8 mouse cellular contexts compared by ENCODE assay signal in genomic region chr9:46329250-46329648, GRCm38 (mm10). TPM values are rescaled to one million over a fixed set of nuclear protein-coding genes. Genes with fewer than 3 reads are reported as not detected.
DNase-seq lines count a peak whose midpoint lies in the region; ATAC-seq and TF ChIP-seq lines count a peak whose summit lies in the region.

No protein-coding gene starts in this region.

- 0 out of 2 replicates have a peak, but pooled peaks have one; percentile 16 for TF ChIP-seq POLR2A in heart, adult 2 months (IDR thresholded peaks at IDR 0.05; ENCODE audit: insufficient read depth, low read depth, low read length)

- H3K9me3 ChIP-seq in hindbrain, embryonic 10.5 days = no peaks in the 10 kb centered on the region
- H3K9me3 ChIP-seq in liver, embryonic 14.5 days (ENCODE audit: control insufficient read depth, low read length) = no peaks in the 10 kb centered on the region

- no peaks in the 10 kb centered on the region for H3K36me3 ChIP-seq in heart, adult 2 months (ENCODE audit: control insufficient read depth, insufficient read depth, low read length)
- no peaks in the 10 kb centered on the region for H3K36me3 ChIP-seq in hindbrain, embryonic 10.5 days
- H3K36me3 ChIP-seq in liver, embryonic 14.5 days (replicated peaks; ENCODE audit: control insufficient read depth, insufficient read depth, low read depth) = no peaks in the 10 kb centered on the region

- peak overlapping the region; percentile 45 for H3K4me2 ChIP-seq in liver, embryonic 14.5 days (ENCODE audit: low read depth)

- TF ChIP-seq EP300 in heart, adult 2 months (IDR thresholded peaks at IDR 0.05; ENCODE audit: insufficient read depth, low read depth, low read length) = no peak
- TF ChIP-seq EP300 in liver, embryonic 14.5 days (IDR thresholded peaks at IDR 0.05; ENCODE audit: low read depth) = no peak

- H3K27ac ChIP-seq in heart, adult 2 months = peak overlapping the region; percentile 27
- peak overlapping the region; percentile 92 for H3K27ac ChIP-seq in hindbrain, embryonic 10.5 days
- no peak overlapping the region for H3K27ac ChIP-seq in liver, embryonic 14.5 days

- H3K4me1 ChIP-seq in heart, adult 2 months (ENCODE audit: control insufficient read depth, insufficient read depth, low read length) = no peaks in the 10 kb centered on the region
- H3K4me1 ChIP-seq in hindbrain, embryonic 10.5 days (replicated peaks) = peaks cover 38% of the 10 kb centered on the region
- H3K4me1 ChIP-seq in liver, embryonic 14.5 days (replicated peaks; ENCODE audit: control insufficient read depth in 2 of 2, insufficient read depth in 2 of 2, low read length in 1 of 2) = peaks cover 0 to 4% of the 10 kb centered on the region in 2 experiments; a peak in 1 of 4 replicates

- ATAC-seq in liver, embryonic 14.5 days (ENCODE audit: insufficient read depth) = no peak

- intact Hi-C loops in heart, adult 2 months (cut with DNase I) = no loop called here

- H3K27me3 ChIP-seq in heart, adult 2 months (ENCODE audit: control insufficient read depth, insufficient read depth, low read length) = no peaks in the 10 kb centered on the region; the same call in 1 of the 2 replicates
- peaks cover 35% of the 10 kb centered on the region for H3K27me3 ChIP-seq in hindbrain, embryonic 10.5 days (ENCODE audit: insufficient read depth, poor library complexity, severe bottlenecking)
- peaks cover 6% of the 10 kb centered on the region for H3K27me3 ChIP-seq in liver, embryonic 14.5 days (ENCODE audit: control insufficient read depth, insufficient read depth, low read length)

- peak; percentile 27 to 29 for DNase-seq in heart, adult 2 months
- DNase-seq in heart, adult 8-10 months (ENCODE audit: low spot score) = no peak
- peak; percentile 77 for DNase-seq in embryo, embryonic 9.5 days (ENCODE audit: extremely low spot score)
- DNase-seq in hindbrain, embryonic 10.5 days (ENCODE audit: low spot score) = peak; percentile 80
- DNase-seq in liver, embryonic 14.5 days (ENCODE audit: low read depth in 3 of 3, low spot score in 3 of 3) = no peak
- DNase-seq in yolk sac, embryonic 10.5 days (ENCODE audit: low spot score) = peak; percentile 47
- DNase-seq in right cerebral cortex, postnatal 10 days (ENCODE audit: low spot score in 2 of 2) = no peak
- no peak for DNase-seq in thymus, postnatal 36 days

- H3K9ac ChIP-seq in heart, adult 2 months (ENCODE audit: low read depth, low read length) = peak overlapping the region; percentile 26
- no peak overlapping the region for H3K9ac ChIP-seq in liver, embryonic 14.5 days (replicated peaks)

- no peaks in the 10 kb centered on the region for H3K79me2 ChIP-seq in heart, adult 2 months (replicated peaks; ENCODE audit: control insufficient read depth, insufficient read depth, low read length)

- peak overlapping the region; percentile 51 for H3K4me3 ChIP-seq in heart, adult 2 months
- H3K4me3 ChIP-seq in hindbrain, embryonic 10.5 days = peak overlapping the region; percentile 43
- peak overlapping the region; percentile 11 to 45 for H3K4me3 ChIP-seq in liver, embryonic 14.5 days (ENCODE audit: insufficient read depth in 1 of 2, low read depth in 2 of 2, low read length in 2 of 2)

- 6% methylated on average over 19 of the region's 19 CpGs for WGBS in heart, adult 2 months
- WGBS in hindbrain, embryonic 10.5 days = under 1% methylated on average over 19 of the region's 19 CpGs
- WGBS in liver, embryonic 14.5 days (ENCODE audit: insufficient replicate concordance) = 2% methylated on average over 19 of the region's 19 CpGs

- TF ChIP-seq CTCF in heart, adult 2 months (IDR thresholded peaks at IDR 0.05) = no peak
- no peak for TF ChIP-seq CTCF in liver, embryonic 14.5 days (IDR thresholded peaks at IDR 0.05; ENCODE audit: low read depth)

RNA-seq across cellular contexts. Expression of gene 4931429L15Rik, which starts 9.5 kb away (rescaled TPM):
- not detected for total RNA-seq in heart, adult 2 months (2021)
- polyA plus RNA-seq in heart, adult 2 months (2012; rRNA removed) = 0.04 TPM in 1 of 2 replicates, not detected in the other
- total RNA-seq in heart, adult 8-10 months (2022) = not detected
- polyA plus RNA-seq in hindbrain, embryonic 10.5 days (2016; fragmentation: Nextera tagmentation; extraction: Ambion mirVana) = not detected in 2 replicates
- polyA plus RNA-seq in liver, embryonic 14.5 days (2012; rRNA removed) = not detected in 2 replicates
- polyA plus RNA-seq in liver, embryonic 14.5 days (2014; fragmentation: Nextera tagmentation; extraction: Ambion mirVana) = not detected in 2 replicates

RNA-seq across cellular contexts. Expression of gene Bud13, which starts 46.4 kb away (rescaled TPM):
- 1 to 10 TPM; 7.1 to 7.4 TPM for total RNA-seq in heart, adult 2 months (2021)
- polyA plus RNA-seq in heart, adult 2 months (2012; rRNA removed) = 5.6 and 6.1 TPM in 2 replicates
- total RNA-seq in heart, adult 8-10 months (2022) = 1 to 10 TPM; 6.6 to 9.0 (median 8.6) TPM
- 28.6 and 30.5 TPM in 2 replicates for polyA plus RNA-seq in hindbrain, embryonic 10.5 days (2016; fragmentation: Nextera tagmentation; extraction: Ambion mirVana)
- 3.8 and 4.5 TPM in 2 replicates for polyA plus RNA-seq in liver, embryonic 14.5 days (2012; rRNA removed)
- polyA plus RNA-seq in liver, embryonic 14.5 days (2014; fragmentation: Nextera tagmentation; extraction: Ambion mirVana) = 5.5 and 6.2 TPM in 2 replicates

RNA-seq across cellular contexts. Expression of gene Zpr1, which starts 56.4 kb away (rescaled TPM):
- 10 to 100 TPM; 19.8 to 21.4 TPM for total RNA-seq in heart, adult 2 months (2021)
- 12.0 and 15.1 TPM in 2 replicates for polyA plus RNA-seq in heart, adult 2 months (2012; rRNA removed)
- total RNA-seq in heart, adult 8-10 months (2022) = 10 to 100 TPM; 18.3 to 25.1 (median 20.9) TPM
- 64.2 and 75.9 TPM in 2 replicates for polyA plus RNA-seq in hindbrain, embryonic 10.5 days (2016; fragmentation: Nextera tagmentation; extraction: Ambion mirVana)
- 11.5 and 16.4 TPM in 2 replicates for polyA plus RNA-seq in liver, embryonic 14.5 days (2012; rRNA removed)
- polyA plus RNA-seq in liver, embryonic 14.5 days (2014; fragmentation: Nextera tagmentation; extraction: Ambion mirVana) = 28.1 and 28.6 TPM in 2 replicates

Comparison
In these comparisons a context has a peak if more than half of its experiments do, and no peak if none do; other contexts are left out.
1. DNase-seq: peak in heart, adult 2 months (2 of 2), embryo, embryonic 9.5 days (single experiment), hindbrain, embryonic 10.5 days (single experiment) and yolk sac, embryonic 10.5 days (single experiment); none in heart, adult 8-10 months (single experiment), liver, embryonic 14.5 days (0 of 3), right cerebral cortex, postnatal 10 days (0 of 2) and thymus, postnatal 36 days (0 of 2).
2. Peak in every context shown above with its lines, with median percentiles within 50 percentile points of each other: H3K4me3 ChIP-seq.